Mouse (Mus musculus): ENCODE data around the gene Gm17490. TPM values are rescaled to one million over a fixed set of nuclear protein-coding genes. Genes with fewer than 3 reads are reported as not detected.

The Gm17490 gene
- total RNA-seq, 1 experiment = not detected

Other genes starting within 250 kb of the Gm17490 start
- gene Pfkfb3, start 72.2 kb downstream of the Gm17490 start, total RNA-seq (2012; rRNA removed) = 18.9 and 19.6 TPM in 2 replicates
- gene Rbm17, start 22.1 kb downstream of the Gm17490 start, total RNA-seq (2012; rRNA removed) = 137 and 175 TPM in 2 replicates
- gene Il2ra, start 16.5 kb upstream of the Gm17490 start, total RNA-seq (2012; rRNA removed) = not detected in 2 replicates
- gene Il15ra, start 79.0 kb upstream of the Gm17490 start, total RNA-seq (2012; rRNA removed) = 0.90 and 2.4 TPM in 2 replicates
- gene Fbh1, start 151.3 kb upstream of the Gm17490 start, total RNA-seq (2012; rRNA removed) = 45.3 and 51.3 TPM in 2 replicates
- gene Ankrd16, start 151.6 kb upstream of the Gm17490 start, total RNA-seq (2012; rRNA removed) = 33.6 and 44.6 TPM in 2 replicates